In genomic region chr7:83682640-83683274, GRCm38 (mm10) we compare ENCODE assay signal across 25 mouse cellular contexts. TPM values are rescaled to one million over a fixed set of nuclear protein-coding genes. Genes with fewer than 3 reads are reported as not detected.
A peak's percentile ranks its signal among the peaks of the same experiment; 100 is the strongest.
DNase-seq lines count a peak whose midpoint lies in the region; ATAC-seq and TF ChIP-seq lines count a peak whose summit lies in the region.
"Had no signal": no experiment of that assay in that cellular context is flagged by ENCODE, and none has a peak within 500 bp of the region (broad histone marks: within the 10 kb centered on the region; RNA-seq: fewer than 3 reads in every experiment).

No protein-coding gene starts in this region.

- no peak for DNase-seq in frontal cortex, postnatal 10 days (ENCODE audit: low spot score in 2 of 2)
- peak; percentile 35 for DNase-seq in lung, embryonic 14.5 days
- DNase-seq in lung, postnatal 14 days = no peak
- DNase-seq in layer of hippocampus, adult 8-10 months (ENCODE audit: low spot score in 2 of 2) = peak; percentile 28 to 33
- DNase-seq: adrenal gland, postnatal 10 days; cerebellum, adult 11 months; cerebellum, postnatal 10 days; forebrain, postnatal 0 days; gastrocnemius, postnatal 14 days; heart, adult 18-20 months; heart, postnatal 36 days; kidney, postnatal 25 days had no signal

- H3K27ac ChIP-seq in lung, embryonic 14.5 days (ENCODE audit: low read depth) = no peak overlapping the region
- H3K27ac ChIP-seq in hindbrain, embryonic 13.5 days = no peak overlapping the region
- H3K27ac ChIP-seq: embryonic facial prominence, embryonic 10.5 days; embryonic facial prominence, embryonic 15.5 days; forebrain, embryonic 12.5 days; hindbrain, embryonic 12.5 days; midbrain, embryonic 12.5 days; stomach, embryonic 15.5 days had no signal

- no peaks in the 10 kb centered on the region for H3K27me3 ChIP-seq in lung, embryonic 14.5 days (ENCODE audit: insufficient read depth, low read length)
- no peaks in the 10 kb centered on the region for H3K27me3 ChIP-seq in hindbrain, embryonic 13.5 days
- H3K27me3 ChIP-seq: embryonic facial prominence, embryonic 15.5 days; forebrain, embryonic 12.5 days; hindbrain, embryonic 12.5 days; midbrain, embryonic 12.5 days; stomach, embryonic 15.5 days had no signal

- 17% methylated on average over 6 of the region's 6 CpGs for WGBS in lung, embryonic 14.5 days
- WGBS in hindbrain, embryonic 13.5 days = 60% methylated on average over 6 of the region's 6 CpGs

- no peaks in the 10 kb centered on the region for H3K36me3 ChIP-seq in lung, embryonic 14.5 days (ENCODE audit: insufficient read depth)
- H3K36me3 ChIP-seq in hindbrain, embryonic 13.5 days = no peaks in the 10 kb centered on the region
- H3K36me3 ChIP-seq: embryonic facial prominence, embryonic 10.5 days; embryonic facial prominence, embryonic 15.5 days; forebrain, embryonic 12.5 days; hindbrain, embryonic 12.5 days; midbrain, embryonic 12.5 days; stomach, embryonic 15.5 days had no signal

- no peak overlapping the region for H3K9ac ChIP-seq in lung, embryonic 14.5 days
- no peak overlapping the region for H3K9ac ChIP-seq in hindbrain, embryonic 13.5 days
- H3K9ac ChIP-seq: embryonic facial prominence, embryonic 15.5 days; forebrain, embryonic 12.5 days; forebrain, postnatal 0 days; hindbrain, embryonic 12.5 days; midbrain, embryonic 12.5 days; stomach, embryonic 15.5 days had no signal

- no peaks in the 10 kb centered on the region for H3K4me1 ChIP-seq in lung, embryonic 14.5 days (ENCODE audit: insufficient read depth)
- no peaks in the 10 kb centered on the region for H3K4me1 ChIP-seq in hindbrain, embryonic 13.5 days (replicated peaks)
- H3K4me1 ChIP-seq: forebrain, embryonic 12.5 days; hindbrain, embryonic 12.5 days; midbrain, embryonic 12.5 days; stomach, embryonic 15.5 days had no signal

- TF ChIP-seq CTCF in lung, embryonic 14.5 days (IDR thresholded peaks at IDR 0.05; ENCODE audit: low read depth) = no peak

- no peaks in the 10 kb centered on the region for H3K9me3 ChIP-seq in lung, embryonic 14.5 days (ENCODE audit: low read depth, low read length)
- H3K9me3 ChIP-seq in hindbrain, embryonic 13.5 days = no peaks in the 10 kb centered on the region
- H3K9me3 ChIP-seq: embryonic facial prominence, embryonic 10.5 days; embryonic facial prominence, embryonic 15.5 days; forebrain, embryonic 12.5 days; hindbrain, embryonic 12.5 days; midbrain, embryonic 12.5 days; stomach, embryonic 15.5 days had no signal

- peak; percentile 55; the same call in 1 of the 2 replicates for ATAC-seq in frontal cortex, adult (ENCODE audit: low TSS enrichment)
- ATAC-seq in lung, embryonic 14.5 days (ENCODE audit: insufficient read depth) = 0 out of 2 replicates have a peak, but pooled peaks have one; percentile 17
- ATAC-seq in megakaryocyte progenitor cell, adult 5-6 weeks (replicated peaks; ENCODE audit: poor library complexity) = peak; percentile 50
- ATAC-seq in hindbrain, embryonic 13.5 days (ENCODE audit: low FRiP score) = no peak
- ATAC-seq: forebrain, postnatal 0 days; intestine, postnatal 0 days; lung, postnatal 0 days; Patski had no signal

- no peak overlapping the region for H3K4me3 ChIP-seq in lung, embryonic 14.5 days (ENCODE audit: low read depth, low read length)
- no peak overlapping the region for H3K4me3 ChIP-seq in hindbrain, embryonic 13.5 days
- H3K4me3 ChIP-seq: embryonic facial prominence, embryonic 10.5 days; embryonic facial prominence, embryonic 15.5 days; forebrain, embryonic 12.5 days; hindbrain, embryonic 12.5 days; midbrain, embryonic 12.5 days; stomach, embryonic 15.5 days had no signal

- no peak overlapping the region for H3K4me2 ChIP-seq in lung, embryonic 14.5 days
- H3K4me2 ChIP-seq in hindbrain, embryonic 13.5 days = no peak overlapping the region
- H3K4me2 ChIP-seq: embryonic facial prominence, embryonic 15.5 days; forebrain, embryonic 12.5 days; heart, embryonic 11.5 days; hindbrain, embryonic 12.5 days; midbrain, embryonic 12.5 days; stomach, embryonic 15.5 days had no signal

RNA-seq across cellular contexts. Expression of gene Stard5, which starts 51.0 kb away (rescaled TPM):
- polyA plus RNA-seq in lung, embryonic 14.5 days (2014; fragmentation: Nextera tagmentation; extraction: Ambion mirVana) = 13.3 and 14.1 TPM in 2 replicates
- total RNA-seq in layer of hippocampus, adult 8-10 months (2022) = 10 to 100 TPM; 15.7 to 21.4 (median 20.7) TPM
- total RNA-seq in megakaryocyte progenitor cell, adult 5-6 weeks (2015) = 9.4 and 11.3 TPM in 2 replicates
- total RNA-seq in megakaryocyte progenitor cell, adult 5-6 weeks (2017) = 10.0 and 11.0 TPM in 2 replicates
- 6.9 and 7.6 TPM in 2 replicates for polyA plus RNA-seq in hindbrain, embryonic 13.5 days (2015; fragmentation: Nextera tagmentation; extraction: Ambion mirVana)

Comparison
In these comparisons a context has a peak if more than half of its experiments do, and no peak if none do; other contexts are left out.
1. DNase-seq: peak in lung, embryonic 14.5 days (single experiment) and layer of hippocampus, adult 8-10 months (2 of 2); none in frontal cortex, postnatal 10 days (0 of 2) and lung, postnatal 14 days (single experiment).